Mouse (Mus musculus) bone marrow macrophage, adult 2 months (primary cell): ENCODE results near the gene Myb.

Experiments
- CTCF ChIP-seq: IDR thresholded peaks from 2 replicates; pipeline ENCODE4 v1.5.1; 2012; ENCODE audit warnings: low read depth, mild to moderate bottlenecking, low read length, moderate library complexity
- POLR2A ChIP-seq: IDR thresholded peaks from 2 replicates; pipeline ENCODE4 v1.6.1; 2012; ENCODE audit warnings: mild to moderate bottlenecking, low read depth, low read length, borderline replicate concordance

DNA sequence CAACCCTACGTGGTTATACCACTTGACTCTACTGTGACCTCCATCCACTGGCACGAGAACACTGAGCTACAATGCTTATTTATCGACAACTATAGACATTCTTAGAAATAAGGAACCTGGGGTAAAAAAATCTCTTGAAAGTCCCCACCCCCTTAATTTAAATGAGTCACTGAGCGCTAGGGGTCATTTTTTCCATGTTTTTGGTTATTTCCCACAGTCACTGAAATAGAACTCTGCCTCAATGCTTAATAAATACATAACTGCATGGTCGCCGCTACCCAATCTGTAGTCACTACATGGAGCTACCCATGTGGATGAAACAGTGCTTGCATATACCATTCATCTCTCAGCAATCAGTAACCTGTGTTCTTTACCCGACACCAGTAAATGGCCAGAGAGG is 58.1 kb downstream of the Myb start:
- no peak for TF ChIP-seq POLR2A
- TF ChIP-seq CTCF: no peak
